Mouse (Mus musculus): ENCODE data around the gene Ptpn4. TPM values are rescaled to one million over a fixed set of nuclear protein-coding genes. Genes with fewer than 3 reads are reported as not detected.

Ptpn4 gene
- total and polyA plus RNA-seq, 2 experiments from 2014 or later: 4.1 to 16.7 TPM

DNA sequence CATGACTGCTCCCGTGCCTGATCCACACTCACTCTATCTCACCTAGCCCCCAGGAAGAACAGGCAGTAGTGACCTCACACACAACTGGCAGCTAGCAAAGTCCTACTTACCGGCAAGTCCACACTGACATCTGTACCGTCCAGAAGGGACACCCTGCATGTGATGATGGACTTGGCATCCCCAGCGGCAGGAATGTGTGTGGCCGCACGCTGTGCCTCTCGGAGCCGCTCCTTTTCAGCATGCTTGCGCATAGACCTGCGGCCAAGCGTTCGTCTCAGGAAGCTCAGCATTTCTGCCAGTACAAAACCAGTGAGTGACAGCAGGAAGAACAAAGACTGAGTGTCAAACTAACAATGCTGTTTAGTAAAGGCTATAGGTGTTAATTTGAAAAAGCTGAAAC is 195.0 kb downstream of the Ptpn4 start:
- WGBS: 30% methylated on average over 12 of the region's 12 CpGs
- ATAC-seq (ENCODE audit: insufficient read depth, low read depth) (peak; percentile 96), DNase-seq (ENCODE audit: low spot score) (peak; percentile 67)
- no peak overlapping the region; the same call in 1 of the 2 replicates for H3K27ac ChIP-seq (ENCODE audit: low read depth)
- TF ChIP-seq CTCF (IDR thresholded peaks at IDR 0.05; ENCODE audit: low read depth): peak; percentile 78
- no peak for TF ChIP-seq EP300 (IDR thresholded peaks at IDR 0.05; ENCODE audit: low read depth)
- H3K4me2 ChIP-seq (ENCODE audit: low read depth, low read length): no peak overlapping the region
- no peaks in the 10 kb centered on the region for H3K36me3 ChIP-seq (replicated peaks; ENCODE audit: control insufficient read depth, insufficient read depth, low read length)
- peaks cover 5% of the 10 kb centered on the region; the same call in 1 of the 2 replicates for H3K4me1 ChIP-seq (ENCODE audit: control insufficient read depth, insufficient read depth)
- H3K9me3 ChIP-seq (replicated peaks; ENCODE audit: control insufficient read depth, low read length): no peaks in the 10 kb centered on the region
- no peak overlapping the region for H3K9ac ChIP-seq (replicated peaks; ENCODE audit: low read depth, low read length)
- no peaks in the 10 kb centered on the region for H3K27me3 ChIP-seq (ENCODE audit: control insufficient read depth, insufficient read depth, low read length)
- H3K4me3 ChIP-seq (ENCODE audit: low read depth, low read length): no peak overlapping the region

DNA sequence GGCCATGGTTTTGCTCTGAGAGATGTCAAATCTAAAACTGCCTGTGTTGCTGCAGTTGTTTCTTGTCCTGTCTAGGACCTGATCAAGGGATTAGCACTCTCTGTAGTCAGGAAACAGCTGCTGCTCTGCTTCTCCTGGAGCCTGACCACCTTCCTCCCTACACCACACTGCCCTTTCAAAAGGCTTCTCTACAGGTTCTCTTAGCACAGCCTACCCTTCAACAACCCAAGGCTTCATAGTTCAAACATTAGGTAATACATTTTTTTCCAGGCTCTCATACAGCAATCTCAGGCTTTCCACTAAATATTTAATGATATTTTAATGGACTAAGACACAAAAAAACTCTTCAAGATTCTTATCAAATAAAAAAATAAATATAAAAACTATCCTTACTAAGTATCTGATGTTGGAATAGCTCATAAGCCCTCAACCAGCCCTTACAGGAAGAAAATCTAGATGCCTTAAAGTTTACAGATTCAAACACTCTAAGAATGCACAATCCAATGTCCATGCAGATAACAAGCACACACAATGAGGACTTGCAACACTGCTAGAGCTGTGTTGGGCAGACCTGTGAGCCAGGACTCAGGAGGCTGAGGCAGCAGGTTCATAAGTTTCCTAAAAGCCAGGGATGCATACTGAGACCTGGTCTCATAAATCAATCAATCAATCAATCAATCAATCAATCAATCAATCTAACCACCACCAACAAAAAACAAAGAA is 196.2 kb downstream of the Ptpn4 start:
- no peak for TF ChIP-seq EP300 (IDR thresholded peaks at IDR 0.05; ENCODE audit: low read depth)
- TF ChIP-seq CTCF (IDR thresholded peaks at IDR 0.05; ENCODE audit: low read depth): no peak
- Histone ChIP-seq H3K36me3 (replicated peaks; ENCODE audit: control insufficient read depth, insufficient read depth, low read length) (no peaks in the 10 kb centered on the region), H3K4me3 (ENCODE audit: low read depth, low read length) (no peak overlapping the region), H3K4me1 (ENCODE audit: control insufficient read depth, insufficient read depth) (no peaks in the 10 kb centered on the region), H3K27me3 (ENCODE audit: control insufficient read depth, insufficient read depth, low read length) (no peaks in the 10 kb centered on the region), H3K9me3 (replicated peaks; ENCODE audit: control insufficient read depth, low read length) (no peaks in the 10 kb centered on the region), H3K27ac (ENCODE audit: low read depth) (no peak overlapping the region), H3K9ac (replicated peaks; ENCODE audit: low read depth, low read length) (no peak overlapping the region), H3K4me2 (ENCODE audit: low read depth, low read length) (no peak overlapping the region)
- DNase-seq (ENCODE audit: low spot score) (no peak), ATAC-seq (ENCODE audit: insufficient read depth, low read depth) (no peak)

DNA sequence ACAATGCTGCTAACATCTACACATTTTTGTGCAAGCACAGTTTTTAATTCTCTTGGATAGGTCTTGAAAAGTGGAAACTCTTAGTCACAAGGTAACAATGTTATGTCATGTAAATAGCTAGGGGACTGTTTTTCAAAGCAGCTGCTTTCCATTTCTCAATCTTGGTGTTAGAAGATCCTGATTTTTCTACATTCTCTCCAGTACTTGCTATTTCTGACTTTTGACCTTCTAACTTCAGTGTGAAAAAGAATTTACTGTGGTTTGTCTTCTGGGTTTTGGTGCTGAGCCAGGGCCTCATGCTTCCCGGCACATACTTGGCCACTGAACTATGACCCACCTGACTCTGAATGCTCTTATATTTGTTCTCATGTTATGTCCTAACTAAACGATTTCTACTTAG is 197.4 kb downstream of the Ptpn4 start:
- H3K4me2 ChIP-seq (ENCODE audit: low read depth, low read length): no peak overlapping the region
- no peak for TF ChIP-seq CTCF (IDR thresholded peaks at IDR 0.05; ENCODE audit: low read depth)
- TF ChIP-seq EP300 (IDR thresholded peaks at IDR 0.05; ENCODE audit: low read depth): no peak
- no peaks in the 10 kb centered on the region for H3K9me3 ChIP-seq (replicated peaks; ENCODE audit: control insufficient read depth, low read length)
- H3K4me3 ChIP-seq (ENCODE audit: low read depth, low read length): no peak overlapping the region
- no peak overlapping the region for H3K27ac ChIP-seq (ENCODE audit: low read depth)
- DNase-seq (ENCODE audit: low spot score) (no peak), ATAC-seq (ENCODE audit: insufficient read depth, low read depth) (no peak)
- no peaks in the 10 kb centered on the region for H3K4me1 ChIP-seq (ENCODE audit: control insufficient read depth, insufficient read depth)
- H3K27me3 ChIP-seq (ENCODE audit: control insufficient read depth, insufficient read depth, low read length): no peaks in the 10 kb centered on the region
- WGBS: 44% methylated on average over 2 of the region's 2 CpGs
- no peak overlapping the region for H3K9ac ChIP-seq (replicated peaks; ENCODE audit: low read depth, low read length)
- no peaks in the 10 kb centered on the region for H3K36me3 ChIP-seq (replicated peaks; ENCODE audit: control insufficient read depth, insufficient read depth, low read length)

DNA sequence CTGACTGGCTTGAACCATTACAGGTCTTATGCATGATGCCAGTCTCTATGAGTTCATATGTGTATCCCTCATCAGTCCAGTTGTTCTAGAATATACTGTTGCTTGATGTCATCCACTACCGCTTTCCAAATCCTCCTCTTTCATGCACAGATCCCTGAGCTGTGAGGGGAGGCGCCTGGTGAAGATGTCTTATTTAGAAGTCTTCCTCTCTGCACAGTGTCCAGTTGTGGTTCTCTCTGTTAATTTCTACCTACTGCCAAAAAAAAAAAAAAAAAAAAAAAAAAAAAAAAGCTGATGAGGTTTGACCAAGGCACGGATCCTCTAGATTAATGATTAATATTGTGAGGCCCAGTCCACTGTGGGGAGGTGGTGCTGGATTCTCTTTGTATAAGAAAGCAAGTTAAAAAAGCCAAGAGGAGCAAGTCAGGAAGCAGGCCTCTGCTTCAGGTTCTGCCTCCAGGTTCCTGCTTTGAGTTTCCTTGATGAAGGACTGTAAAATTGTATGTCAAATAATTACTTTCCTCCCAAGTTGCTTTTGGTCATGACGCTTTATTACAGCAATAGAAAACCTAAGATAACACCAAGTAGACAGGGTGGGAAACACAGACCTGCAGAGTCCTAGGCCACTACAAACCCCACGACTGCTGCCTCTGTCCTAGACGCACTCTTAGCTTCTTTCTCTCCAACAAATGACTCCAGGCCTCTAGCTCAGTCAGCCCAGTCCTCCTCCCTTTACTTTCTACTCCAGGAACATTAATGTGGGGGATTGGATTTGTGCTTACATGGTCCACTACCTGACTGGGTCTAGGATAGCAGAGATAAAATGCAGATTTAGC is 200.0 kb downstream of the Ptpn4 start:
- no peak overlapping the region for H3K4me2 ChIP-seq (ENCODE audit: low read depth, low read length)
- no peak for TF ChIP-seq EP300 (IDR thresholded peaks at IDR 0.05; ENCODE audit: low read depth)
- no peak for TF ChIP-seq CTCF (IDR thresholded peaks at IDR 0.05; ENCODE audit: low read depth)
- WGBS: 82% methylated on average over 6 of the region's 6 CpGs
- DNase-seq (ENCODE audit: low spot score): no peak
- no peak overlapping the region for H3K27ac ChIP-seq (ENCODE audit: low read depth)
- no peaks in the 10 kb centered on the region for H3K27me3 ChIP-seq (ENCODE audit: control insufficient read depth, insufficient read depth, low read length)
- no peak for ATAC-seq (ENCODE audit: insufficient read depth, low read depth)
- H3K36me3 ChIP-seq (replicated peaks; ENCODE audit: control insufficient read depth, insufficient read depth, low read length): 0 out of 2 replicates have a peak, but pooled peaks cover 3% of the 10 kb centered on the region
- no peak overlapping the region for H3K9ac ChIP-seq (replicated peaks; ENCODE audit: low read depth, low read length)
- no peak overlapping the region for H3K4me3 ChIP-seq (ENCODE audit: low read depth, low read length)
- H3K9me3 ChIP-seq (replicated peaks; ENCODE audit: control insufficient read depth, low read length): no peaks in the 10 kb centered on the region
- no peaks in the 10 kb centered on the region for H3K4me1 ChIP-seq (ENCODE audit: control insufficient read depth, insufficient read depth)

DNA sequence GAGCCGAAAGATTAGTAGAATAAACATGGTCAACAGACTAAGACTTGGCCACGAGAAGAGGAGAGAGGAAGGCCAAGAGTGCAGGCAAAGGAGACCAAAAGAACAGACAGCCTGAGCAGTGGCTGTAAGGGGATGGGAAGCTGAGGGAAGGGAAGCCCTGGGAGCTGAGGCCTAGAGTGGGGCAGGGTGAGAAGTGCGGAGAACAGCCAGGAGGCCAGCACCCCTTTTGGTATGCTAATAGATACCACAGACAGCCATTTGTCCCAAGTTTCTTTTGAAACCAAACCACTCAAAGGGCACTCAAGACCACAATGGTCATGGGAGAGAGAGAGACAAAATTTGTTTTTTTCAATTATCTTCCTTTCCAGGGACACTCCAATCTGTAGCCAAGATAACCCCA is 202.7 kb downstream of the Ptpn4 start:
- no peak for TF ChIP-seq EP300 (IDR thresholded peaks at IDR 0.05; ENCODE audit: low read depth)
- no peak for TF ChIP-seq CTCF (IDR thresholded peaks at IDR 0.05; ENCODE audit: low read depth)
- no peak for ATAC-seq (ENCODE audit: insufficient read depth, low read depth)

More for the DNA sequence above, 202.7 kb downstream of the Ptpn4 start:
- Histone ChIP-seq H3K36me3 (replicated peaks; ENCODE audit: control insufficient read depth, insufficient read depth, low read length) (peaks cover 3% of the 10 kb centered on the region; the same call in 1 of the 2 replicates), H3K9ac (replicated peaks; ENCODE audit: low read depth, low read length) (no peak overlapping the region), H3K27me3 (ENCODE audit: control insufficient read depth, insufficient read depth, low read length) (no peaks in the 10 kb centered on the region), H3K4me2 (ENCODE audit: low read depth, low read length) (no peak overlapping the region), H3K9me3 (replicated peaks; ENCODE audit: control insufficient read depth, low read length) (no peaks in the 10 kb centered on the region), H3K4me1 (ENCODE audit: control insufficient read depth, insufficient read depth) (no peaks in the 10 kb centered on the region), H3K4me3 (ENCODE audit: low read depth, low read length) (no peak overlapping the region), H3K27ac (ENCODE audit: low read depth) (no peak overlapping the region)
- WGBS: 51% methylated on average over 3 of the region's 3 CpGs
- DNase-seq (ENCODE audit: low spot score): no peak

All from heart, postnatal 0 days (tissue).